Mouse (Mus musculus) embryo, embryonic 9.5 days (tissue): Measurements from ENCODE around the gene Bcl11a.

Source experiments
- DNase-seq: peaks from one replicate; pipeline ENCODE4 v3.0.0-alpha.2; 2017; ENCODE audit errors: extremely low spot score

Bcl11a gene

DNA sequence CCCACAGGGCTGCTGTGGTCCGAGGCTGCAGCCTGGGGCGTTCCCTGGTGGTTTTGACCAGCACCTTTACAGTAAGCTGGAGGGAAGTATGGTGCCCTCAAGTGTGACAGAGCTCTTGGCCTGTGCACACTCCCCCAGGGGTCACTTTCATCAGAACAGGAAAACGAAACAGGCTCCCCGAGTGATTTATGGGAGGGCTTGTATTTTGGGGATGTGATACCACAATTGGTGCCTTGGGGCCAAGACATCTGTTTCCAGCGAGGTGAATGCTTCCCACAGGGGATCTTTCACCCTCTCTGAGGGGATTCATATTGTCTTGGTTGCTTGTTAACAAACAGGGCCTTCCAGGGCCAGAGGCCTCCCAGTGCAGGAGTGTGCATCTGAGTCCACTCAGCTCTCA, 122.5 kb downstream of the Bcl11a start:
- DNase-seq, result no peak

DNA sequence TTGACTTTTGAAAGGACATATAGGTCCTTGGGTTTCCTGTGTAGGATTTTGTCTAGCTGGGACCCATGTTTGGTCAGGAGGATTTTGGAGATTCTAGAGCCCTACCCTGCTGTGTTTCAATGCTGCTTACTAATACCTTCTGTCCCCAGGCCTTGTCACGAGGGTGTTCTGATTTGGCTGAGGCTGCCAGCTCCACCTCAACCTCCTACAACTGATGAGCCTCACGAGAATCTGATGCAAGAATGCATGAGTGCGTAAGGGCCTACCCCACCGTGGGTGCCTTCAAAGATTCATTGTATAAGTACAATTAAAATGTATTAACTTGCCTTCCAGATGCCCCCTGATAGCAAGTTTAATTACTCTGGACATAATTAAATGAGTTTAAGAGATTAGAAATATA, 123.4 kb downstream of the Bcl11a start:
- no peak for DNase-seq

DNA sequence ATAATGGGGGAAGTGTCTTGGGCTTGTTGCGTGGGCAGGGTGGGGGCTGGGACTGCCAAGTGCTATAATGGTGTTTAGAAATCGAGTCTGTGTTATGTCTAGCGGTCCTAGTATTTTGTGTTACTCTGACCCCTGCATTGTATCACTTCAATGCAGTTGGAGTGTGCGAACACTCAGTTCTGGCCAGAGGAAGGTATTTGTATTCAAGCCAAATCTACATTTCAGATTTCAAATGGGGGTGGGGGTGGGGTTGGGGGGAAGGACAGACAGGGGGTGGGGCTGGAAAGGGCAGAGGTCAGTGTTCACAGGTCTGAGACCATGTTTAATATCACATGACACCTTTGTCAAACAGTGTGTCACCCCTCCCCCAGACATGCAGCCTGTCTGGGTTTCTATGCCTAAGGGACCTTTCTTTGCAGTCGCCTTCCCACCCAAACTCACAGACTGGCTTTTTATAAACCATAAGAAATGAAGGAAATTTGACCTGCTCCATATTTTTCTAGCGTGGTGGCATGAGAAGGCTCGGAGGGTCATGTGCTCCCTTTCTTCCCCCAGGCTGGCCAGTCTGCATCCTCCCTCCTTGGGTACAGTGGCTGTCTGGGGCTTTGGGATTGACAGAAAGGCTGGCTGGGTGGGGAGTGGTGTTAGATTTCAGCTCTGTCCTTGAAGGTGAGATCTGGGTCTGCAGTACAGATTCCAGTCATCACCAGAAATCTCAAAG, 124.9 kb downstream of the Bcl11a start:
- peak; percentile 64 for DNase-seq

DNA sequence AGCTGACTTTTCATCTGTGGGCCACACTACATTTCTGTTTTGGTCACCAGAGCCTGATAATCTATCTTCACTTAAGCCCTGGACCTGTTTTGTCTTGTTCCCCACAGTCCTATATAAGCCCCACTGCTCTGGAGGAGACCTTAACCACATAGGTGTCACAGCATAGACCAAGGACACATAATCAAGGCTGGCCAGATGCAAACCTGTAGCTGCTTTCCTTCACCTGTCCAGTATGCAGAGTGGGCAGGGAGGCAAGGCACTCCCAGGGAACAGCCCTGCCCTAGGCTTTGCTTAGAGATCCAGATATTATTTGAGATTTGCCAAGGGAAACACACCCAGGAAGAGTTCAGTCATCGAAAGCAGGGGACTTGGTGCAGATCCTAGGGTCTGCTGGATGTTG, 125.6 kb downstream of the Bcl11a start:
- DNase-seq, result no peak

DNA sequence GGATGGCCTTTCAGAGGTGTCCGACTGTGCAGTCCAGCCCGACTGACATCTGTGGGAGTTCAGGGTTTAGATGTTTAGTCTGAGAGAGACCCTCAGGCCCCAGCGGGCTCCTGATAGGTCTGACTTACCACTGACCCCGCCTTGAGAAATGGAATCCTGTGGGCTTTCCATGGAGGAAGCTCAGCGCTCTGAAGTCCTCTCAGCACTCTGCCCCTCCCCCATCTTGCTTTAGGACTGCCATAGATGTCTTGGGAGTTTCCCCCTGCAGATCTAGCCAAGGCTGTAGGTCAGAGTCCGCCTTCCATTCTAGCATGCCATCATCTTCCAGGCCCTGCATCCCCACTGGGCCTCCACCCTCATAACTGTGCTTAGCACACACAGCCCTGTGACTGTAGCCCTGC, 131.1 kb downstream of the Bcl11a start:
- peak; percentile 52 for DNase-seq

DNA sequence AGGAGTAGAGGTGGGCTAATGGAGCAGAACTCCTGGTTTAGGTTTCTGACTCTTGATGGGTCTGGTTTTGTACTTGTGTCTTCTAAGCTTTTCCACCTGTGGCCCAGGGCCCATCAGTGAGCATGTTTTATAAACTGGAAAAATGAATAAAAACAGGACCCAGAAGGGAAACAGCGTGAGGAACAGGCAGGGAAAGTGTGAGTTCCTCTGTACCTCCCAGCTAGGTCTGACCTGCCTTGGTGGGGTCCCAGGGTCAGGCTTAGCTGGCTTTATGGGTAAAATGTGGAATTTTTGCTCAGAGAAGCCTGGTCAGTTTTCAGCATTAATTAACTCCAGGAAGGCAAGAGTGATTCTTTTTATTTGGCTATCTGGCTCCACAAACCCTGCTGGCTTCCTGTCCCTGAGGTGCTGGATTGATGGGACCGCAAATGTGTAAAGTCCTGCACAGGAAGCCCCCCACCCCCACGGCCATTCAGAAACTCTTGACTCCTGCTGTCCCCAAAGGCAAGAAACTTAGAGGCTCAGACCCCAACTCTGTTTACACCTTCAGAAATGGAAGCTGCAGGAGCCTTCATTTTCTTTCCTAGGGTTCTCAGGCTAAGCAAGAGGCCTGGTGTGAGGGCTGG, 136.8 kb downstream of the Bcl11a start:
- DNase-seq, result no peak

DNA sequence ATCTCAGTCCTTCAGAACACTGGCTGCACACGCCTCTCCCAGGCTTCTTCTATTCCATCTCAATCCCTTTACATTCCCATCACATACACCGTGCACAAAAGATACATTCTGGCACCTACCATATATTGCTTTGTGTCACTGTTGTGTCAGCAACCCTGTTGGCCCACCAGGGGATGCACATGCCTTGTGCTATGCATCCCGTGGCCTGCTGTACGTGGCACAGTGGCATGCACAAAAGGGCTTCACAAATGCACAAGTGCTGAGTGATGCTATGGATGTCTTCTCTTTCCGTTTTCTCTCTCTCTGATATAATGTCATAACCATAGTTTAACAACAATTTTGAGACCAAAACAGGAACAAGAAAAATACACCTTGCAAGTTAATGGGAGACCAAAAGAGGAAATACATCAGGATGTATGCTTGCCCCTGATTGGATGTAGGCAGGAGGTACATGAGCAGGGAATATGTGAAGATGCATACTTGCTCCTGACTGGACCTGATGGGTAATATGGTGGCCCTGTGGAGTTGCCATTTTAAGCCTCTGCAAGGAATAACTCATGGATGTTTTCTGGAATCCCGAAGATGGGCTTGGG, 140.0 kb downstream of the Bcl11a start:
- DNase-seq, result no peak

DNA sequence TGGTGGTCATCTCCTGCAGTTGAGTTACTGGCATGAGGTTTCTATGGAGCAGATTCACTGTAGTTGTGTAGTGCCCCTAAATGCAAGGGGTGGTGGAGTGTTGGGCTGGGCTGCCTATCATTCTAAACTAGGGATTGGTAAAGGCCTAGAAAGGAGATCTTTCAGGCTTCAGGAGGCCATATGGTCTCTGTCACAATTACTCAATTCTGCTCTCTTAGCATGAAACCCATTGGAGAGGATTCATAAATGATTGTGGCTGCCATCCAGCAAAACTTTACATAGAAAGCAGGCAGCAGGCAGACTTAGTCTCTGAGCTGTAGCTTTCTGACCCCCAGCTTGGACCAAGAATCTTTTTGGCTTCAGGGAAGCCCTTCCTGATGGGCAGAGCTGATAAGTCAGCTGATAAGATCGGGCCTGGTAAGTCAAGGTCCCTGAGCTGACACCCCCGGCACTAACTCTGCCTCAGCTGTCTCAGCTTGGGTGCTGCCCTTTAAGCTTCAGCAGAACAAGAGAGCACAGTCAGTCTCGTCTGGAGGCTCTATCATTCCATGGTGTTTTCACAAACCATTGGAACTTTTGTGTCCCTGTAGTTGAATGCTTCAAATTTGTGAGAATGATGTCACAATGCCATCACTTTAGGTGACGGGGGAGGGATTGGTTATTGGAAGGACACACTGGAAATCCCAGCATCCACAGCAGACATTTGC, 143.9 kb downstream of the Bcl11a start:
- no peak for DNase-seq
